Mouse (Mus musculus): Measurements from ENCODE around the gene Capn2.

DNA sequence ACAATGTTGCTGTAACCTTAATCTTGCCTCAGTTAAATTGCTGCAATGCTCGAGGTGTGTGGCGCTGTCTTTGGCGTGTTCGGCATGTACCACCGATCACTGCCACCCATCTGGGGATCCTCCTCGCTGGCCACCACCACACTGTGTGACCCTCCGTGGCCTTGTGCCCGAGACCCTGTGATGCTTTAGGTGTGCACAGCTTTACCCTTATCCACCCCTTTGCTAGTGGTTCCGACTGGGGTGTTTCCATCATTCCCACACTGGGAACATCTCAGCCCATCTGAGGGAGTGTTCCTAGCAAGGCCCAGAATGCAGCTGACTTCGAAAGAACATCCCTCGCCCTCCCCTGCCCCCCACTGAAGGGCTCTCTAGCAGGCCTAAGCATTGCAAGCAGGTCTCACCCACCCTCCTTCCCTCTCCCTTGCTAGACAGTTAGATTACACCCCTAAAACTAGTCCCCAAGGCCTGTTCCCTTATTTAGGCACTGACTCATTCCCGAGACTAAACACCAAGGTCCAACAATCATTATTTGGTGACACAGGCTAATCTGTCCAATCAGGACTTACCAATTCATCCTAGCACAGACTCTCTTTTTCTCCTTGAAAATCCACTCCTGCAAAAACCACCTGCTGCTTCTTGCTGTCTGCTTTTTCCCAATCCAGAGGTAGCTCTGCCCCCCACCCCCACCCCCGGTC lies 14.1 kb downstream of the Capn2 start:
- TF ChIP-seq POLR2A (IDR thresholded peaks at IDR 0.05; ENCODE audit: extremely low read depth, insufficient read depth, low read length) = no peak
- TF ChIP-seq CTCF (IDR thresholded peaks at IDR 0.05; ENCODE audit: low read depth, low read length) = no peak
